Mouse (Mus musculus): ENCODE measurements around the gene Med10. TPM values are rescaled to one million over a fixed set of nuclear protein-coding genes. Genes with fewer than 3 reads are reported as not detected.

Med10 gene
- polyA plus RNA-seq, 1 experiment from 2014 or later: 143 TPM

DNA sequence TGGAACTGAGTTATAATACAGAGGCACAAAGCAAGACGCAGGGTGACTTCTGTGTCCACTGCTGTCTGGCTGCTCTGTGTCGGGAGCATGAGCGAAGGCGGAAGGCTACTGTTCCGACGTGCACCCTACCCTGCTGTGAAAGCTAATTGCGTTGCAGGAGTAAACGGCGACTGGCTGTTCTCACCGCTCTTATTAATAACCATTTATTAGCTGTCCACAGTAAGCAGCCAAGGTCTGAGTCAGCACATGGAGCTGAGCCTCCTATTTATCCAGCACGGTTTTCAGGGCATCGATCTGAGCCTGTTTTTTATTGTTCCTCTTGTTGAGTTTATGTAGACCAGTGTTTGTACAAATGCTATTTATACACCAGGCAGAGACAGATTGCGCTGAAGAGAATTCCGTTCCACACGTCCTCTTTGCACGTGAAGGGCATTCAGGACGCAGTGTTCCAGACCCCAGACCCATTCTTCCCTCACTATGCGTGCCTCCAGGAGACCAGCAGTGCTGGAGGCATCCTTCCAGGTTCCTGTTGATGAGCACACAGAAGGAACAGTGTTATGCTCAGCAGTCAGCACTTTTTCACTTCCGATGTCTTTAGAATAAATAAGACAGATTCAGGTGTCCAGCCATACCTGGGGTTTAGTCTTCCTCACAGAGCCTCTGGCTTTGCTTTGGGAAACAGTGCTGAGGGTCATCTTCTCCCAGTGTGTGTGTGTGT, 21.9 kb downstream of the Med10 start:
- no peak for DNase-seq (ENCODE audit: low spot score)
- Histone ChIP-seq H3K4me1 (replicated peaks; ENCODE audit: insufficient read depth, low read length) (no peaks in the 10 kb centered on the region), H3K36me3 (ENCODE audit: insufficient read depth, low read length) (no peaks in the 10 kb centered on the region), H3K9me3 (replicated peaks; ENCODE audit: low read length) (no peaks in the 10 kb centered on the region), H3K4me2 (ENCODE audit: low read length) (no peak overlapping the region), H3K9ac (ENCODE audit: low read depth, low read length) (no peak overlapping the region), H3K27ac (no peak overlapping the region), H3K27me3 (ENCODE audit: insufficient read depth, low read length) (no peaks in the 10 kb centered on the region), H3K4me3 (replicated peaks; ENCODE audit: low read depth, low read length) (no peak overlapping the region)
- ATAC-seq (replicated peaks; ENCODE audit: low FRiP score, low read depth): no peak
- no peak for TF ChIP-seq CTCF (IDR thresholded peaks at IDR 0.05; ENCODE audit: low read depth)
- 73% methylated on average over 19 of the region's 19 CpGs for WGBS

DNA sequence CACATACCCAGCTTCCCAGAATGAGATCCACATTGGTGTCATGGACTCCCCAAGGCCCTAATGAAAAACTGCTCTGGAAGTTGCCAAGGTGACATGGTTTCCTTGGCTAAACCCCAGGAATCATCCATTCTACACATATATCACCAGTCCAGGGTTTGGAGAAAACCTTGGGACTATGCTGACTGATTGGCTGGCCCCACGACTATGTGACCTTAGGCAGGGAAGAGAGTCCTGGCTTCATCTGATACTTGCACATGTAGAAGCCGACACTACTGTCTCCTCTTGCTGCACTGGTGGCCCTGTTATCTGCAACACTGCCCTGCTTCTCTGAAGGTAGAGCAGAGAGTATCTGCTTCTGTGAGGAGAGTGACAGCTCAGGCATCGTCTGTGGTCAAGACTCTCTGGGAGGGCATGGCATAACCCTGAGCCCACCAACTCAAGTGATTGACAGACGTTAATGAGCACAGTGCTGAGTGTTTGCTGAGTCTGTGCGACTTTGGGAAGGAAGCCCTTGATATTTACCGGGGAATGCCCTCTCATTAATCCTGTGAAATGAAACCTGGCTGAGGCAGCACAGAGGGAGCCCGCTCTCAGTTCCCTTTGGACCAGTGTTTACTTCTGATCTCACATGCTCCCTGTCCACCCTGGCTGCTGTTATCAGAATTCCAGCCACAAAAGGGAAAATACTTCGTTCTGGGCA, 23.4 kb downstream of the Med10 start:
- no peaks in the 10 kb centered on the region for H3K36me3 ChIP-seq (ENCODE audit: insufficient read depth, low read length)
- TF ChIP-seq CTCF (IDR thresholded peaks at IDR 0.05; ENCODE audit: low read depth): no peak
- H3K4me3 ChIP-seq (replicated peaks; ENCODE audit: low read depth, low read length): no peak overlapping the region
- H3K27ac ChIP-seq: no peak overlapping the region
- 38% methylated on average over 8 of the region's 8 CpGs for WGBS
- ATAC-seq (replicated peaks; ENCODE audit: low FRiP score, low read depth) (no peak), DNase-seq (ENCODE audit: low spot score) (no peak)
- H3K9ac ChIP-seq (ENCODE audit: low read depth, low read length): no peak overlapping the region
- H3K27me3 ChIP-seq (ENCODE audit: insufficient read depth, low read length): no peaks in the 10 kb centered on the region
- no peak overlapping the region for H3K4me2 ChIP-seq (ENCODE audit: low read length)
- no peaks in the 10 kb centered on the region for H3K9me3 ChIP-seq (replicated peaks; ENCODE audit: low read length)
- H3K4me1 ChIP-seq (replicated peaks; ENCODE audit: insufficient read depth, low read length): no peaks in the 10 kb centered on the region

DNA sequence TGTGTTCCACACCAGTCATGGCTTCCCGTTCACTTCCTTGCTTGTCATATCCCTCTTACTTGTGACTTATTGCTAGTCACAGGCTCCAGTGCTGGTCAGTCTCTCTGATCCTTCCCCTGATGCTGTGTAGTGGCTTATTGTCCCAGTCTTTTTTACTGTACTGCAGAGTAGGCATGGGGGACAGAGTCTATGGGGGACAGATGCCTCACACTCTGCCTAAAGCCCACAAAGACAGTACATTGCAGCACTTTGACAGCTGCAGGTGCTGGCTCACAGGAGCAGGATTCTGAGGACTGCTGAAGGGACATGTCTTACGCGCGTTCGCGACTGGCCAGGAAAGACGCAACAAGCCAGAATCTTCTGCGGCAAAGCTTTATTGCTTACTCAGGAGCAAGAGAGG, 28.4 kb downstream of the Med10 start:
- Histone ChIP-seq H3K9me3 (replicated peaks; ENCODE audit: low read length) (no peaks in the 10 kb centered on the region), H3K36me3 (ENCODE audit: insufficient read depth, low read length) (no peaks in the 10 kb centered on the region), H3K9ac (ENCODE audit: low read depth, low read length) (no peak overlapping the region), H3K4me2 (ENCODE audit: low read length) (no peak overlapping the region), H3K4me3 (replicated peaks; ENCODE audit: low read depth, low read length) (no peak overlapping the region), H3K27me3 (ENCODE audit: insufficient read depth, low read length) (no peaks in the 10 kb centered on the region), H3K27ac (no peak overlapping the region), H3K4me1 (replicated peaks; ENCODE audit: insufficient read depth, low read length) (no peaks in the 10 kb centered on the region)
- ATAC-seq (replicated peaks; ENCODE audit: low FRiP score, low read depth) (no peak), DNase-seq (ENCODE audit: low spot score) (no peak)
- 87% methylated on average over 8 of the region's 8 CpGs for WGBS
- no peak for TF ChIP-seq CTCF (IDR thresholded peaks at IDR 0.05; ENCODE audit: low read depth)

DNA sequence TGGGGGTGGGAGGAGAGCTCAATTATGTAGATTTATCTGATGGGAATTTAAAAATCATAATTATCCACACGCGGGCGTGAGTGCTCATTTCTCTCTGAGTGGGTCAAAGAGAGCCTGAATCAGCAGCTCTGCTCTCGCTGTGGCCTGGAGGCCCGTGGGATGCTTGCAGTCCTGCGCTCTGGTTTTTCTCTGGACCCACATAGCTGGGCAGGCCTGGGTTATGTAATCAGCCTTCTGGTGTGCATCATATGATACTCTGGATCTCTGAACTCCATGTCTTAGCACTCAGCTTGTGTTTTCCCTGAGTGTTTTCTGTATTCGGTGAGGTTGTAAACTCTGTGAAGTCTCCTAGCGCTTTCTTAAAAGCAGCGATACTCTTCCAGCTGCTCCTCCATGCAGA, 30.4 kb downstream of the Med10 start:
- no peak for TF ChIP-seq CTCF (IDR thresholded peaks at IDR 0.05; ENCODE audit: low read depth)
- no peaks in the 10 kb centered on the region for H3K4me1 ChIP-seq (replicated peaks; ENCODE audit: insufficient read depth, low read length)
- no peaks in the 10 kb centered on the region for H3K9me3 ChIP-seq (replicated peaks; ENCODE audit: low read length)
- H3K27ac ChIP-seq: no peak overlapping the region
- no peak overlapping the region for H3K9ac ChIP-seq (ENCODE audit: low read depth, low read length)
- 84% methylated on average over 9 of the region's 9 CpGs for WGBS
- H3K27me3 ChIP-seq (ENCODE audit: insufficient read depth, low read length): no peaks in the 10 kb centered on the region
- H3K4me3 ChIP-seq (replicated peaks; ENCODE audit: low read depth, low read length): no peak overlapping the region
- no peaks in the 10 kb centered on the region for H3K36me3 ChIP-seq (ENCODE audit: insufficient read depth, low read length)
- no peak overlapping the region for H3K4me2 ChIP-seq (ENCODE audit: low read length)
- ATAC-seq (replicated peaks; ENCODE audit: low FRiP score, low read depth) (no peak), DNase-seq (ENCODE audit: low spot score) (no peak)

DNA sequence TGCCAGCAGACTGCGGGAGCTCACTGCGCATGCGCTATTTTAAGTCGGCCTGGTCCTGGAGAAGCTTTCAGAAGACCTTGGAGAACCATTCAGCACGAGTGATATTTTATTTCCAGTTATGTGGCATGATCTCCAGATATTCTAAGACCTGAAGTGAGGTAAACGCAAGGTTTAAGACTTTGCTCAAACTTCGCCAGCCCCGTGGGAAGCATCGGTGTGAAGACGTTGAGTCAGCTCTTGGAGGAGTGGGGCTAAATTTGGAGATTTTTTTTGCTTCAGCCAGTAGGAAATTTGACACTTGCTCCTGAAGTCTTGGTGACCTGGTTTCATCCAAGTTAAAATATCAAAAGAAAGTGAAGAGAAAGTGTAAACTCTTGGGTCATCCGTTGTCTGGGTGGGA, 31.2 kb downstream of the Med10 start:
- no peak for TF ChIP-seq CTCF (IDR thresholded peaks at IDR 0.05; ENCODE audit: low read depth)
- Histone ChIP-seq H3K4me3 (replicated peaks; ENCODE audit: low read depth, low read length) (no peak overlapping the region), H3K9me3 (replicated peaks; ENCODE audit: low read length) (no peaks in the 10 kb centered on the region), H3K27me3 (ENCODE audit: insufficient read depth, low read length) (no peaks in the 10 kb centered on the region), H3K4me1 (replicated peaks; ENCODE audit: insufficient read depth, low read length) (no peaks in the 10 kb centered on the region), H3K36me3 (ENCODE audit: insufficient read depth, low read length) (no peaks in the 10 kb centered on the region), H3K4me2 (ENCODE audit: low read length) (no peak overlapping the region), H3K27ac (no peak overlapping the region), H3K9ac (ENCODE audit: low read depth, low read length) (no peak overlapping the region)
- 83% methylated on average over 11 of the region's 11 CpGs for WGBS
- no peak for ATAC-seq (replicated peaks; ENCODE audit: low FRiP score, low read depth)
- no peak for DNase-seq (ENCODE audit: low spot score)

DNA sequence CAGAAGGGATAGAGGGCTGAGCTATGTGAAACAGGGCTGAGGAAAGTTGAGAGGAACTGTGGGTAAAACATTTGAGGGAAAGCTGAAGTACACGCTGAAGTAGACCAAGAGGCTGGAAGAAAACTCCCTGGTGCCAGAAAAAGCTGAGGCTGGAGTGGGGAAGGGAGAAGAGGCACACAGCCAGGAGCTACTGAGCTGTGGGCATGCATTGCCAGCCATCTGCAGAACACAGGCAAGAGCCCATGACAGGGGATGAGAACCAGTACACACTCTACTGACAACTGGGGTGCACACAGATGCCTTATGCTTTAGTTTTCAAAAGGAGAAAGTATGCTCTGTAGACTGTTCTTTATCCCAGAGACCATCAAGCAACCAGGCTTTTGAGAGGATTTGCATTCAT, 43.4 kb downstream of the Med10 start:
- Histone ChIP-seq H3K9me3 (replicated peaks; ENCODE audit: low read length) (no peaks in the 10 kb centered on the region), H3K36me3 (ENCODE audit: insufficient read depth, low read length) (no peaks in the 10 kb centered on the region), H3K27me3 (ENCODE audit: insufficient read depth, low read length) (no peaks in the 10 kb centered on the region), H3K4me3 (replicated peaks; ENCODE audit: low read depth, low read length) (no peak overlapping the region), H3K4me2 (ENCODE audit: low read length) (no peak overlapping the region), H3K4me1 (replicated peaks; ENCODE audit: insufficient read depth, low read length) (no peaks in the 10 kb centered on the region), H3K27ac (no peak overlapping the region), H3K9ac (ENCODE audit: low read depth, low read length) (no peak overlapping the region)
- ATAC-seq (replicated peaks; ENCODE audit: low FRiP score, low read depth): no peak
- WGBS: 85% methylated on average over 1 of the region's 1 CpGs
- TF ChIP-seq CTCF (IDR thresholded peaks at IDR 0.05; ENCODE audit: low read depth): no peak
- DNase-seq (ENCODE audit: low spot score): no peak
